Mouse (Mus musculus) cerebellum, adult 2 months (tissue): Measurements from ENCODE around the gene Plekha5.

Source experiments
- CTCF ChIP-seq: fragments of 200-500 bp; IDR thresholded peaks from 2 replicates; pipeline ENCODE4 v1.5.1; 2011; ENCODE audit warnings: low read depth, mild to moderate bottlenecking, control low read depth, low read length, moderate library complexity, borderline replicate concordance; ENCODE audit not compliant: insufficient read depth
- POLR2A ChIP-seq: fragments of 200-500 bp; IDR thresholded peaks from 2 replicates; pipeline ENCODE4 v1.6.1; 2011; ENCODE audit warnings: low read length, control low read depth, borderline replicate concordance; ENCODE audit not compliant: insufficient read depth

DNA sequence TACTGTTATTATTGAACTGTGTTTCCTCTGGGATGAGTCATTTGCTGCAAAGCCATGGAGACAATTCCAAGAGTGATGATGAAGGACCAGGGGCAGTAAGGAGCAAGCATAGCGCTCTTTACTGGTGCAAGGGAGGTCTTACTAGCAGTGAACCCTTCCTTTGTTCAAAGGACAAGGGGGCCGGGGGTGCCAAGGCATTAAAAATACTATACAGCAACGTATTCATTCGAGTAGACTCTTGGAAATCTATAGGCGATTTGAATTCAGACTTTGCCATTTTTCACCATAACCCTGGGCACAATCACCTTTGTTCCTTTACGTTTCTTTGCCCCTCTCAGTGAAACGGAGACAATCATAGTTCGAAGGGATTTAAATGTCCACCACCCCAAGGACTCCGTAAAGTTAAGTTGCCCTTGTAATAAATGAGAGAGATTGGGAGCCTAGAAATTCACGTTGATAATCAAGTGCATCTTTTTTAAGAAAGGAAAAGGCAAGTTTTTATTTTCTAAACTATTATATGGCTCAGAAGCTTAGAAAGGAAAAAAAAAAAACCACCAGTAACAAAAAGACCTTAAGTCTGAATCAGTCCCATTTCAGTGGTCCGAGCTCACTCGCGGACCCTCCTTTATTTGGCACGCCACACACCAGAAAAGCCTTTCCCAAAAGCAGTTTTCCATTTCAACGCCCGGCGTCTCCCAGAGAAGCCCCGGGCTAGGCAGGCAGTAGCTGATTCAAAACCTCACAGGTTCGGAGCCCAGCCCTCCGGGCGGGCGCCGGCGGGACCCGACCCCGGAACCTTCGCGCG, 611 bp upstream of the Plekha5 start:
- TF ChIP-seq CTCF (no peak), POLR2A (no peak)
